Mouse (Mus musculus) midbrain, embryonic 16.5 days (tissue): ENCODE results near the gene Myt1l. TPM values are rescaled to one million over a fixed set of nuclear protein-coding genes. Genes with fewer than 3 reads are reported as not detected.

Source experiments
- ATAC-seq: fragments of 200-750 bp; cut with Nextera tagmentation; 2 replicates; pipeline ENCODE4 v1.8.0; 2017; ENCODE audit warnings: moderate TSS enrichment
- H3K27ac ChIP-seq: fragments of 300-500 bp; sonication (generic); 2 replicates; pipeline ENCODE4 v1.5.1; 2014; ENCODE audit warnings: mild to moderate bottlenecking, low read length, mixed read lengths
- H3K27me3 ChIP-seq: fragments of 300-500 bp; sonication (generic); 2 replicates; pipeline ENCODE4 v1.6.1; 2014; ENCODE audit warnings: low read depth, low read length, mixed read lengths; ENCODE audit not compliant: control insufficient read depth, insufficient read depth
- H3K36me3 ChIP-seq: fragments of 300-500 bp; sonication (generic); 2 replicates; pipeline ENCODE4 v1.6.1; 2014; ENCODE audit warnings: mild to moderate bottlenecking, low read length, moderate library complexity, mixed read lengths; ENCODE audit not compliant: control insufficient read depth, insufficient read depth
- H3K4me1 ChIP-seq: fragments of 300-500 bp; sonication (generic); 2 replicates; pipeline ENCODE4 v1.6.1; 2014; ENCODE audit warnings: mild to moderate bottlenecking, low read length, mixed read lengths; ENCODE audit not compliant: control insufficient read depth, insufficient read depth
- H3K4me2 ChIP-seq: fragments of 300-500 bp; sonication (generic); 2 replicates; pipeline ENCODE4 v1.6.1; 2014; ENCODE audit warnings: mild to moderate bottlenecking, low read length, mixed read lengths
- H3K4me3 ChIP-seq: fragments of 300-500 bp; sonication (generic); 2 replicates; pipeline ENCODE4 v1.5.1; 2014; ENCODE audit warnings: low read depth, mild to moderate bottlenecking, low read length, moderate library complexity, mixed read lengths
- H3K9ac ChIP-seq: fragments of 300-500 bp; sonication (generic); 2 replicates; pipeline ENCODE4 v1.6.1; 2014; ENCODE audit warnings: low read depth, low read length, mixed read lengths
- H3K9me3 ChIP-seq: fragments of 300-500 bp; sonication (generic); replicated peaks from 2 replicates; pipeline ENCODE4 v1.6.1; 2014; ENCODE audit warnings: mild to moderate bottlenecking, low read length, mixed read lengths; ENCODE audit not compliant: control insufficient read depth, poor library complexity, severe bottlenecking
- WGBS: fragments of 180-500 bp; shearing (Covaris S2); extraction: QIAGEN DNeasy Blood & Tissue Kit; methylation state at CpG from one replicate; pipeline ENCODE4 v1.1.7; 2014; 5-methylcytosine and 5-hydroxymethylcytosine counted together
- polyA plus RNA-seq: library from polyadenylated mRNA; unstranded; fragments of >200 nt; fragmentation: Nextera tagmentation; extraction: Ambion mirVana; gene quantifications from 2 replicates; pipeline ENCODE4 v1.2.1, GENCODE M21; 2015

Myt1l gene
- polyA plus RNA-seq, 1 experiment from 2014 or later, result 304 TPM

- Histone ChIP-seq H3K4me2 (no peak overlapping the region), H3K9me3 (no peaks in the 10 kb centered on the region), H3K27me3 (no peaks in the 10 kb centered on the region), H3K36me3 (peaks cover 2% of the 10 kb centered on the region; the same call in 1 of the 2 replicates), H3K4me3 (no peak overlapping the region), H3K27ac (peak overlapping the region; percentile 85), H3K4me1 (peaks cover 32% of the 10 kb centered on the region), H3K9ac (peak overlapping the region; percentile 36; the same call in 1 of the 2 replicates)
- WGBS, result 25% methylated on average over 3 of the region's 3 CpGs
- peak; percentile 91 for ATAC-seq
Observed at GRCm38 (mm10) chr12:29822216-29822615, 294.0 kb downstream of the Myt1l start.

DNA sequence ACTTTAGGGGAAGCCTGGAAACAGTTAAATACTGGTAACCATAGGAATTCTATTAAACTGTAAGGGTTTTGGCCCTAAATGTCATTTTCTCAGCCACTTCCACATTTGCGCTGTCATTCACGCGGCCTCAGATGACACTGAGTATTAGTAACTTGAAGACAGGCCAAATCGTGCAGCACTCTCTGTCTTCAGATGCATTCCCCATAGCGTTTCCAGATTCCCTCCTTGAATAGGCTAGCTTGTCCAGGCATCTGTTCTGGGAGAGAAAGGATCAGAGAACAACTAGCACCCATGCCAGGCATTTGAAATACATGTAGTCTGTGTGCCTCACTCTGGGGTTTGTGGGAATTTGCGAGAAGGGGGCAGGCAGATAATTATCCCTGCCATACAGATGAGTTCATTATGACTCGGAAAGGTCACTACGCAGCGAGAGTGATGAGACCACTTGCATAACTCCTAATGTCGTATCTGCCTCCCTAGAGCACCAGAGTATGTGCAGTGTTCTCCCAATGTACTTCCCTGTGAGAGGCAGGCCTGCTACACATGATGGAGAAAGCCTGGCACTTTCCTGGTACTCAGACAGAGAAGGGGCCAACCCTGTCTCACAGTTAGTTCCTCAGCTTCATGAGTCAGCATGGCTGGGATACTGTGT, 295.7 kb downstream of the Myt1l start:
- peaks cover 32% of the 10 kb centered on the region for H3K4me1 ChIP-seq
- H3K27ac ChIP-seq, result no peak overlapping the region; the same call in 1 of the 2 replicates
- no peak overlapping the region for H3K9ac ChIP-seq
- H3K4me3 ChIP-seq, result no peak overlapping the region
- H3K4me2 ChIP-seq, result no peak overlapping the region
- H3K36me3 ChIP-seq, result peaks cover 6% of the 10 kb centered on the region
- H3K9me3 ChIP-seq, result no peaks in the 10 kb centered on the region
- no peaks in the 10 kb centered on the region for H3K27me3 ChIP-seq
- no peak for ATAC-seq
- 68% methylated on average over 10 of the region's 10 CpGs for WGBS

DNA sequence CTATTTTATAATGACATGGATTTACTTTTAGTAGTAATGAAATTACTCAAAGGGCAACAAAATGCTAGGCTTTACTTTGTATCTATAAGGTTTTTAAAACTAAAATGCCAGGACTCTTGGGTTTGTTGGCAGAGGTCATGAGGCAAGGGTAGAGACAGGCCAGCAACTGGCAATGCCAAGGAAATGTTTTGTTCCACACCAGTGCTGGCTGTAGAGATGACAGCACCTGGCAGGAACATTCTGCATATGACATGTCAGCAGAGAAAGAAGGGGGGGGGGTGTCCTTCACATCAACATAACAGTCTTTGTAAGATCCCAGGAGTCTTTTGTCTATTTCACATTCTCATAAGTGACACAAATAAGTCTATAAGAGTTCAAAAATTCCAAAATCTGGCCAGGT, 302.4 kb downstream of the Myt1l start:
- H3K4me1 ChIP-seq, result peaks cover 7% of the 10 kb centered on the region; the same call in 1 of the 2 replicates
- H3K9me3 ChIP-seq, result no peaks in the 10 kb centered on the region
- peaks cover 21% of the 10 kb centered on the region for H3K36me3 ChIP-seq
- no peak overlapping the region for H3K4me2 ChIP-seq
- H3K4me3 ChIP-seq, result no peak overlapping the region
- H3K9ac ChIP-seq, result no peak overlapping the region
- no peak for ATAC-seq
- H3K27ac ChIP-seq, result no peak overlapping the region
- H3K27me3 ChIP-seq, result no peaks in the 10 kb centered on the region

DNA sequence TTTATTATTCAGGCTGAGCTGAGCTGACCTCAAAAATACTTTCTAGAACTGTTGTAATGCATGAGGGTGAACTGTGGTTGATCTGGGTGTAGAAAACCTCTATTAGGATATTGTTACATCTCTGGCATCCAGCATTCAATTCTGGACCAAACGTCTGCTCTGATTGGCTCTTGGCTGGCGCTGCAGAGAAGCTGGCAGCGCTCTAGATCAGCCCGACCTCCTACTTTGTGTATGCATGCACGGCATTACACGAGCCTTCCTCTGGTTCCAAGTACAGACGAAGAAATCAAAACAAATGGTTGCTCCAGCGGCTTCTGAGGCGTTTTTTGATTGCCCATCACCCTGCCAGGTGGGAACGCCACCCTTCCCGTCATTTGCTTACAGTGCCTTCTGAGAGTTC, 303.2 kb downstream of the Myt1l start:
- no peaks in the 10 kb centered on the region for H3K27me3 ChIP-seq
- H3K9ac ChIP-seq, result no peak overlapping the region
- H3K4me2 ChIP-seq, result no peak overlapping the region
- peaks cover 19% of the 10 kb centered on the region; the same call in 1 of the 2 replicates for H3K36me3 ChIP-seq
- no peak for ATAC-seq
- H3K27ac ChIP-seq, result no peak overlapping the region
- no peak overlapping the region for H3K4me3 ChIP-seq
- no peaks in the 10 kb centered on the region for H3K9me3 ChIP-seq
- H3K4me1 ChIP-seq, result peaks cover 12% of the 10 kb centered on the region; the same call in 1 of the 2 replicates
- 77% methylated on average over 11 of the region's 11 CpGs for WGBS

DNA sequence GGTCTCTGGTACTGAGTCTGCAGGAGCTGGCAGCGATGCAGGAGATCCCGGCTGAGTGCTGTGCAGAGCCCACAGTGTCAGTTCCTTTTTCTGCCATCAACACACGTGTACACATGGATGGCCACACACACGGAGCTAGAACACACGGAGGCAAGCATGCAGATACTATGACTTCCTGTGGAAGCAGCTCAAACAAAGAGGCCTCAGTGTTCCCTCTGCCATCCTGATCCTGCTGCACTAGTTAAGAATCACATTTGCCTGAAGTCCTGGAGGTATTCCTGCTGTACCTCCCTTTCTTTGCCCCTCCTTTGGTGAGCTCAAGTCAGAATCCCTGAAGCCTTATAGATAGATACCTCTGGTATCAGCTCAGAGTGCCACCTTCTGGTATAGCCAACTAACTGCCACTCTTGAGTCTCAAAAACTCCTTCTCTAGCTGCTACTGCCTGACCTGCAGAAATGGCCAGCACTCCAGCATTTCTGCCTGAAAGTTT, 309.2 kb downstream of the Myt1l start:
- H3K27ac ChIP-seq, result peak overlapping the region; percentile 64
- H3K9ac ChIP-seq, result peak overlapping the region; percentile 30; the same call in 1 of the 2 replicates
- H3K4me2 ChIP-seq, result no peak overlapping the region
- WGBS, result 56% methylated on average over 5 of the region's 5 CpGs
- H3K4me1 ChIP-seq, result peaks cover 15% of the 10 kb centered on the region
- no peaks in the 10 kb centered on the region for H3K27me3 ChIP-seq
- H3K9me3 ChIP-seq, result no peaks in the 10 kb centered on the region
- no peak overlapping the region for H3K4me3 ChIP-seq
- H3K36me3 ChIP-seq, result peaks cover 20% of the 10 kb centered on the region
- peak; percentile 76 for ATAC-seq

DNA sequence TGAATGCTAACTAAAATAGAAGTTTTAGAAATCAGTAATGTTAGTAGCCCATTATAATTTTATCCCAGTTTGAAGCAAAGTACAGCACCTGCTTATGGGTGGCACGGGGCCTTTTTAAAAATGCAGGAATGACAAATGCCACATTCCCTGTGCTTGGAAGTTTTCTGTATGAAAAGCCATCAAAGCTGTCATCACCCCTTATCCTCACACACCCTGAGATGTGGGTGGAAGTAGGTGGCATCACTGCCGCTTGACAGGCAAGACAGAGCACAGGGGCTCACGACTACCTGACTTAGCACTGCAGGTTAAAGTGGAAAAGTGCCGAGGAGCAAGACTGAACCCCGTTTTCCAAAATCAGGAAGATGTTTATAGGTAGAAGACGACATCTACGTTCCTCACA, 310.2 kb downstream of the Myt1l start:
- H3K4me2 ChIP-seq, result no peak overlapping the region
- H3K27ac ChIP-seq, result no peak overlapping the region
- no peaks in the 10 kb centered on the region for H3K9me3 ChIP-seq
- ATAC-seq, result no peak
- no peaks in the 10 kb centered on the region for H3K27me3 ChIP-seq
- H3K4me1 ChIP-seq, result peaks cover 15% of the 10 kb centered on the region
- WGBS, result 89% methylated on average over 7 of the region's 7 CpGs
- H3K4me3 ChIP-seq, result no peak overlapping the region
- no peak overlapping the region for H3K9ac ChIP-seq
- H3K36me3 ChIP-seq, result peaks cover 15% of the 10 kb centered on the region

GRCm38 (mm10) chr12:29849936-29850335, 321.8 kb downstream of the Myt1l start:
- Histone ChIP-seq H3K9ac (no peak overlapping the region), H3K4me1 (no peaks in the 10 kb centered on the region), H3K36me3 (peaks cover 19% of the 10 kb centered on the region), H3K27ac (no peak overlapping the region), H3K9me3 (no peaks in the 10 kb centered on the region), H3K4me2 (no peak overlapping the region), H3K4me3 (no peak overlapping the region), H3K27me3 (no peaks in the 10 kb centered on the region)
- 89% methylated on average over 3 of the region's 3 CpGs for WGBS
- no peak for ATAC-seq

- Histone ChIP-seq H3K36me3 (peaks cover 29% of the 10 kb centered on the region), H3K27ac (no peak overlapping the region), H3K27me3 (no peaks in the 10 kb centered on the region), H3K4me3 (no peak overlapping the region), H3K4me2 (no peak overlapping the region), H3K9ac (no peak overlapping the region), H3K9me3 (no peaks in the 10 kb centered on the region), H3K4me1 (no peaks in the 10 kb centered on the region)
- WGBS, result 79% methylated on average over 9 of the region's 9 CpGs
- no peak for ATAC-seq
Observed at GRCm38 (mm10) chr12:29854151-29854585, 326.0 kb downstream of the Myt1l start.

DNA sequence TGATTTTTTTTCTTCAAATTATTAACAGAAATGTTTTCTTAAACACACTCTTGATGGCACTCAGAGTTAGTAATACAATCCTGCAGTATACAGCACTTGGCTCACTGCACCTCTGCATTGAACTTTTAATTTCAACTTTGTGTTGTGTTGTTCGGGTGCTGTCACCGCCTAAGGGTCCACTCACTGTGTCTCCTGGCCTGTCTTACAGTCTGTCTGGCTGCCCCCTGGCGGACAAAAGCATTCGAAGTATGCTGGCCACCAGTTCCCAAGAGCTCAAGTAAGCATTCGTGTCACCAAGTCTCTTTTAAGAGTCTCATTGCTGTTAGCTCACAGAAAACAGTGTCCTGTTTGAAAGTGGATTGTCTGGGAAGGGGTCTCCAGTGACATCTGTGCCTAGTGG, 326.8 kb downstream of the Myt1l start:
- H3K9ac ChIP-seq, result no peak overlapping the region
- no peak overlapping the region for H3K27ac ChIP-seq
- H3K4me3 ChIP-seq, result no peak overlapping the region
- H3K9me3 ChIP-seq, result no peaks in the 10 kb centered on the region
- 0 out of 2 replicates have a peak, but pooled peaks have one; percentile 36 for ATAC-seq
- 30% methylated on average over 5 of the region's 5 CpGs for WGBS
- no peaks in the 10 kb centered on the region for H3K27me3 ChIP-seq
- H3K4me1 ChIP-seq, result no peaks in the 10 kb centered on the region
- peaks cover 23% of the 10 kb centered on the region for H3K36me3 ChIP-seq
- H3K4me2 ChIP-seq, result no peak overlapping the region
